Mouse (Mus musculus): ENCODE results near the gene Zfp704. TPM values are rescaled to one million over a fixed set of nuclear protein-coding genes. Genes with fewer than 3 reads are reported as not detected.

Zfp704 gene
- total RNA-seq, 2 experiments from 2014 or later: 4.4 to 7.0 TPM

DNA sequence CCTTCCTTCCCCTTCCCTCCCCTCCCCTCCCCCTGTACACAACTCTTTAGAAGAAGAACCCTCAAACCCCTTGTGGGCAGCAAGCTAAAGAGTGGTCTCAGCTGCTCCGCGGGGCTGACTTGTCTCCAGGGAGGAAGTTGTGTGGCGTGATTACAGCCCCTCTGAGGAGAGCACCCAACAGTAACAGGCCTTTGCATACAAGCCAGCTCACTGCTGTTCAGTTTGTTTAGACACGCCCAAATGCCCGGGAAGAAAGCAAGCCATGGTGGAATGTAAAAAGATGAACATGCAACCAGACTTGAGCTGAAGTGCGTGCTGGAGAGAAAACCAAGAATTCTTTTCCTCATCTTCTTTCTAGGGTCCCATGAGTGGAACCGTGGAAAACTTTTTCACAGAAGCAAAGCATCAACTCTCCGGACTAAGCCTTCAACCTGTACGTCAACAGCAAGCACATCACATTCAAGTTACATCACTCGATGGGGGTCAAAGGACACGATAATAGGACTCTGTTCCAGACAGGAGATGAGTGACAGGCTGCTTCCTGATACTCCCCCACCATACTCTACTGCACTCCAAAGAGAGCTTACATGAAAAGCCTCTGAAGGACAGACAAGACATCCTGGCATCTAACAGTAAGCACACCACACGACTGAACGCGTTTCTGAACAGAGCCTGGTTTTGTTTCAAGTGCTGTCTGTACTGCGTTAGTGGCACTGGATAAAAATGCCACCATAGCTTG, 62.8 kb downstream of the Zfp704 start:
- no peak for DNase-seq
- intact Hi-C loops (cut with DNase I): no loop called here
- no peak overlapping the region for H3K4me3 ChIP-seq
- no peak for TF ChIP-seq CTCF (IDR thresholded peaks at IDR 0.05)
- H3K27ac ChIP-seq: no peak overlapping the region

DNA sequence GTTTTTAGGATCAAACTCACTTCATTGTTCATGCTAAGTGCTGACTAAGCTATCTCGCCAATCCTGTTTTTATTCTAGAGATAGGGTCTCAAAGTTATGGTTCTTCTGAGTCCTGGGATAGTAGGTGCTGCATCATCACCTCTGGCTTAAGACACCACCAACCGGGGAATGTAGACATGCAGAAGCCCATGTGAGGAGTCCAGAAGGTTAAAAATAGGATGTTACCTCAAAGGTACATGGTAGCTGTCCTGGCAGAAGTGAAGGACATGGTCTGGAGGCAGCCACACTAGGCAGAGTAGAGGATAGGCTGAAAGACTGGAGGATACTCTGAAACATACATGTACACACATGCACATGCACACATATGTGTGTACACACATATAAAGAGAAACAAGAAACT, 65.5 kb downstream of the Zfp704 start:
- intact Hi-C loops (cut with DNase I): no loop called here
- no peak for DNase-seq
- Histone ChIP-seq H3K4me3 (no peak overlapping the region), H3K27ac (no peak overlapping the region)
- no peak for TF ChIP-seq CTCF (IDR thresholded peaks at IDR 0.05)

DNA sequence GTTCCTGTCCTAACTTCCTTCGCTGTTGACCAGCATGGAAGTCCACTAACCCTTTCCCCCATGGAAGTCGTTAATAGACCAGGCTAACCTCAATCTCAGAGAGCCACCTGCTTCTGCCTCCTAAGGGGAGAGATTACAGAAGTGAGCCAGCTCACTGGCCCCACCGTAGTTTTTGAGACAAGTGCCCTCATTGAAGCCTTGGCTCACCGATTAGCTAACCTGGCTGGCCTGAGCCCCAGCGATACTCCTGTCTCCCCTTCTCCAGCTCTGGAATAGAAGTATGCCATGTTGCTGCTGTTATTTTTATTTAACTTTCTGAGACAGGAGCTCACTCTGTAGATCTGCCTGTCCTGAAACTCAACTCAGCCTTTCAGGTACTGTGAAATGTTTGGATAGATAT, 66.0 kb downstream of the Zfp704 start:
- Histone ChIP-seq H3K4me3 (no peak overlapping the region), H3K27ac (no peak overlapping the region)
- TF ChIP-seq CTCF (IDR thresholded peaks at IDR 0.05): no peak
- no peak for DNase-seq
- intact Hi-C loops (cut with DNase I): no loop called here

DNA sequence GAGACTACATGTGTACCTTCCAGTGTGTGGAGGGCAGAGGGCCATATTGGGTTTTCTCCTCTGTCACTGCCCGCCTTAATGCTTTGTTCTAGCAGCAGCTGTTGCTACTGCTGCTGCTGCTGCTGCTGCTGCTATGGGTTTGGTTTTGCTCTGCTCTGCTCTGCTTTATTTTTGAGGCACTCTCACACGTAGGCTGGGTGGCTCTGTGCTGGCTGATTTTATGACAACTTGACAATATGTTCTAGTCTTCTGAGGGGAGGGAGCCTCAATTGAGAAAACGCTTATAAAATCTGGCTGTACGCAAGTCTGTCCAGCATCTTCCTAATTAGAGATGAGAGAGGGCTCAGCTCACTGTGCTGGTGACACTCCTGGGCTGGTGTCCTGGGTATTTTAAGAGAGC, 66.4 kb downstream of the Zfp704 start:
- TF ChIP-seq CTCF (IDR thresholded peaks at IDR 0.05): no peak
- Histone ChIP-seq H3K4me3 (no peak overlapping the region), H3K27ac (no peak overlapping the region)
- intact Hi-C loops (cut with DNase I): no loop called here
- no peak for DNase-seq

DNA sequence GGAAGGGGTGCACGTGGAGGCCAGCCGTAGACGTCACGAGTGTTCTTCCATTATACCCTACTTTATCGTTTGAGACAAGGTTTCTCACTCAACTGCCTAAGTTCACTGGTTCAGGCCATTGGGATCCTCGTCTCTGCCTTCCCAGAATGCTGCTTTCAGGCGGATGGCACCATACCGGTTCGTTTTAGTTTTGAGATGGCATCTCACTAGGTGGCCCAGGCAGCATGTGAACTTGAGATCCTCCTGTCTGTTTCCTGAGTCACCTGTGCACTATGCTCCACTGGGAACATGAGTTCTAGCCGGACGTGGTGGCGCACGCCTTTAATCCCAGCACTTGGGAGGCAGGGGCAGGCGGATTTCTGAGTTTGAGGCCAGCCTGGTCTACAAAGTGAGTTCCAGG, 68.3 kb downstream of the Zfp704 start:
- Histone ChIP-seq H3K27ac (no peak overlapping the region), H3K4me3 (no peak overlapping the region)
- intact Hi-C loops (cut with DNase I): no loop called here
- TF ChIP-seq CTCF (IDR thresholded peaks at IDR 0.05): no peak
- no peak for DNase-seq

DNA sequence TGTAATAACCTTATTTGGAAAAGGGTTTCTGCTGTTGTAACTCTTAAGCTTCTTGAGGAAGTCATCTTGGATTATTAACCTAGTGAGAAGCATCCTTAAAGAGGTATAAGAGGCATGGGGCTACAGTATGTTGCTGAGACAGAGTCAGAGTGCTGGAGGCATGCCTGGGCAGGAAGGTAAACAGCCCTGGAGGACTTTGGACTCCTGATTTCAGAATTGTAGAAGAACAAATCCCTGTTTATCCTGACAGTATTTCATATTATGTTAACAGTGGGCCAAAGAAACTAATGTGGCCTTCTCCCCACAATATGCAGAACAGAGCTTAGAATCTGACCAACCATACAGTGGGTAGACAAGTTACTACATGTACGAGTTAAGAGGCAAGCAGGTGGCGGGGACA, 71.4 kb downstream of the Zfp704 start:
- H3K4me3 ChIP-seq: no peak overlapping the region
- H3K27ac ChIP-seq: no peak overlapping the region
- DNase-seq: no peak
- TF ChIP-seq CTCF (IDR thresholded peaks at IDR 0.05): no peak
- intact Hi-C loops (cut with DNase I): no loop called here

DNA sequence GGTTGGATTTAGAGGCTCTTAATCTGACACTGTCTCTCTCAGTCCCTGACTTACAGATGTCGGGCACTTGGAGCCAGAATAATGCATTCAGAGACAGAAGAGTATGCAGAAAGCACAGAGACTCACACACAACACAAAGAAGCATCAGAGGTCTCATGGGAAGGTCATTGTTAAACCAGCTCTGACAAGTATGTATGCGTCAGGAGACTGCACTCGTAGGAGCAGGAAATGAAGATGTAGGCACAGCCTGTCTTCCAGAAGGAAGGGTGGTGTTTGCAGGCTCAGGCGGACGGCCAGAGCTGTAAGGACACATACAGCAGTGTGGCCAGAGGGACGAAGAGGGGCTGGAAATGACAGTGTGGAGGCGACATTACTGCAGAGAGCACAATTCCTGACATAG, 72.0 kb downstream of the Zfp704 start:
- DNase-seq: no peak
- H3K4me3 ChIP-seq: no peak overlapping the region
- intact Hi-C loops (cut with DNase I): no loop called here
- TF ChIP-seq CTCF (IDR thresholded peaks at IDR 0.05): no peak
- H3K27ac ChIP-seq: no peak overlapping the region

DNA sequence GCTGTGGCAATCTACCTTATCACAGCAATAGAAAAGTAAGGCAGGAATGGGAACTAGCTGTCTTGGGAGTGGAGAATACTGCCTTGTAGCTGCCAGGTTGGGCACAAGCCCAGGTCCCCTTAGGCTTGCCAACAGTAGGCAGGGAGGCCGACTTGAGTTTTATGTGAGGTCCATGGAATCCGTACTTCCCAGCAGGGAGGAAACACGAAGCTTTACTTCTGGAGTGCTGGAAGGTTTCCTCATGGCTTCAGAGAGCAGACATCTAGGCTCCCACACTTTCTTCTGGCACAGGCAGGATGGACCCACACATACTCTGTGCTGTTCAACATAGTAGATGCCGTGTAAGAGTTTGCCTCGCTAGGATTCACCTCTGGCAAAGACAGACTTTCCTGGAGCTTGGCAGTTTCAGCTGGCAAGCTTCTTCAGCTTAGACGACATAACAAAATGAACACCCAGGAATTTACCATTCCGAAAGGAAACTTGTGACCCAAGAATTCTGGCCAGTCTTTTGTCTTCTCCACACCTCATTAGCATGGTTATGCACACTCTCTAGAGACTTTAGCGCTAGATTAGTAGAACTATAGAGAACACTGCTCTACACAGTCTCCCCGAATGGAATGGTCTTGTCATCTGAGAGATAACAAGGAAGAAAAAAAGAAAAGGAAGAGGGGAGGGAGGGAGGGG, 79.6 kb downstream of the Zfp704 start:
- peak; percentile 70 for DNase-seq
- peak overlapping the region; percentile 37 for H3K4me3 ChIP-seq
- no peak overlapping the region for H3K27ac ChIP-seq
- TF ChIP-seq CTCF (IDR thresholded peaks at IDR 0.05): no peak
- intact Hi-C loops (cut with DNase I): no loop called here

DNA sequence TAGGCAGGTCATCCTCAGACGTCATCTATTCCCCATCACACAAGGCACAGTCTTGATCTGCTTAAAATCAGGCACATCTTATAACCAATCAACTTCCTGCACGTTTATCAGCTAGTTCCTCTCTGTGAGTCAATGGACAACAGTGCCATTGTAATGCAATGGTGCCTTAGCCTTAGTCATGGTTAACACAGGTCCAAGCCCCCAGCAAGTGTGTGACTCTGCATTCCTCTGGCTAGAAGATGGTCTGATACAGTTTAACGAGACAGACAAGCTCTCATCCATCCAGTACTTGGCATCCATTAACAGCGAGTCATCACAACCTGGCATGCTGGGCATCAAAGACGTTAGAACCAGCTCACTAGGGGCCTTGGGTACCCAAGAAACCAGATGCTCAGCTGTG, 85.5 kb downstream of the Zfp704 start:
- Histone ChIP-seq H3K4me3 (no peak overlapping the region), H3K27ac (no peak overlapping the region)
- intact Hi-C loops (cut with DNase I): loop anchor here (5.0 kb wide), 1 partner anchor 83 kb away; no protein-coding TSS in a partner anchor
- no peak for DNase-seq
- no peak for TF ChIP-seq CTCF (IDR thresholded peaks at IDR 0.05)

DNA sequence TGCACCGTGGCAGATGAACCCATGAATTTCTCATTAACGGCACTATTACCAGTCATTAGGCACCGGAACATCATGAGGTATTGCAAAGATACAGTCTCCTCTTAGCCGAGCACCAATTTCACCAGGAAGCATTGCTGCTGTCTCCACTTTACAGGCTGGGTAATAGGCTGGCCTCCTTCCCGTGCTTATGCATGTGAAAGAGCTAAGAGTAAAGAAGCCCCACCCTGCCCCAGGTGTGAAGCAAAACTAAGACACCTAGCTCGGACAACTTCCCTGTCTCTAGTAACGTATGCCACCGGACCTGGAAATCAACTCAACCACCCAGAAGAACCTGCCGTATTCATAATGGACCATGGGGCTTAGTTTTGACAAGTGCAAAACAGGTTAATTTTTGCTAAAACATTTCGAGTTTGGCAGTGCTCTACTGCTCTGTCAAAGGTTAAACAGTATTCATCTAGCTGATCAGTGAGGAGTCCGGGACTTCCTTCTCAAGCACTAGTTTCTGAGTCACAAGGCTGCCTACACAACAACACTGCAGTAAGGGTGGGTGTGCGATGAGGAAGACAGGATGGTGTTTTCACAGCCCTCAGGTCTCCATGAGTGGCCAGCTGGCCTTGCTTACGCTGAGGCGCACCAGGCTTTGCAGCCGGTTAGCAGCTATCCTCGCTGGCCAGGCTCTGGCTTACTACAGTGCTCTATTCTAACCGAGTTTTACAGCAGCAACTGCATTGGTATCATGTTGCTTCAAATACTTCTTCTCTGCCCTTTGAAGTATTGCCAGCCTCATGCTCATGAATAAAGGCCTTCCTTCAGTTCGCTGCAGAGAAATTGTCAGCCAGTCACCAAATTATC, 86.6 kb downstream of the Zfp704 start:
- intact Hi-C loops (cut with DNase I): loop anchor here (5.0 kb wide), 1 partner anchor 84 kb away; no protein-coding TSS in a partner anchor
- Histone ChIP-seq H3K4me3 (no peak overlapping the region), H3K27ac (no peak overlapping the region)
- DNase-seq: no peak
- no peak for TF ChIP-seq CTCF (IDR thresholded peaks at IDR 0.05)

DNA sequence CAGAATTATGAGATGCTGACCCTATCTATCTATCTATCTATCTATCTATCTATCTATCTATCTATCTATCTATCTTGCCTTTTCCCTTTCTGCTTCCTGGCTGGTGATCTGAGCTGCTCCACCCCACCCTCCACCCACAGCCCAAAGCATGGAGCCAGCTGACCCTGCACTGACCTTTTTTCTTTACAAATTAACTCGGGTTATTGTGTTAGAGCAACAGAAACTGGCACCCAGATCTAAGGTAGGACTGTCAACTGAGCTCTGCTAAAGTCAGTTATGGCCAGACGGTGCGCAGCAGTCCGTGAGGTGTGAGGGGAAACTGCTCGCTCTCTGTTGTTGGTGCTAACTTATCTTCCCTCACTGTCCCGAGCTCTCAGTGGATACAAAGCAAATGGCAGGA, 87.9 kb downstream of the Zfp704 start:
- no peak for TF ChIP-seq CTCF (IDR thresholded peaks at IDR 0.05)
- intact Hi-C loops (cut with DNase I): loop anchor here (5.0 kb wide), 1 partner anchor 85 kb away; no protein-coding TSS in a partner anchor

DNA sequence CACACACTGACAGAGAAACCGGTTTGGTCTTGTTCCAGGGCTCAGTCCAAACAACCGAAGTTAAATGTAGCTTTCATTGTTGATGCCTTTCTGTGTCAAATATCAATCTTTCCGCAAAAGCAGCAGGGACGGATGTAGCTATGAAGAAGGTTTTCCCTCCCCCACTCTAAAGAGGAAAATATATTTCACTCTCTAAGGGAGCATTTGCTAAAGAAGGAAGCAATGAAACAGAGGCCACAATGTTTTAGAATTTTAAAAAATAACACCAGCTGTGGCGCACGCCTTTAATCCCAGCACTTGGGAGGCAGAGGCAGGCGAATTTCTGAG, 89.2 kb downstream of the Zfp704 start:
- peak overlapping the region; percentile 38; the same call in 1 of the 2 replicates for H3K4me3 ChIP-seq
- H3K27ac ChIP-seq: peak overlapping the region; percentile 13; the same call in 1 of the 2 replicates
- intact Hi-C loops (cut with DNase I): loop anchor here (5.0 kb wide), 1 partner anchor 87 kb away; no protein-coding TSS in a partner anchor
- no peak for DNase-seq
- TF ChIP-seq CTCF (IDR thresholded peaks at IDR 0.05): no peak

More for the DNA sequence above, 87.9 kb downstream of the Zfp704 start:
- DNase-seq: no peak
- Histone ChIP-seq H3K4me3 (no peak overlapping the region), H3K27ac (no peak overlapping the region)
